Mouse (Mus musculus) small intestine, adult 2 months (tissue): ENCODE data around the gene Ap5z1.

ENCODE experiments used
- CTCF ChIP-seq: fragments of 200-500 bp; IDR thresholded peaks from 2 replicates; pipeline ENCODE4 v1.5.1; 2012; ENCODE audit warnings: low read depth, mild to moderate bottlenecking, control low read depth, inconsistent platforms, low read length, moderate library complexity, mixed read lengths; ENCODE audit not compliant: insufficient replicate concordance, insufficient read length; ENCODE audit errors: extremely low read depth
- POLR2A ChIP-seq: fragments of 200-500 bp; IDR thresholded peaks from 2 replicates; pipeline ENCODE4 v1.6.1; 2012; ENCODE audit warnings: low read depth, mild to moderate bottlenecking, control low read depth, inconsistent platforms, low read length, moderate library complexity

DNA sequence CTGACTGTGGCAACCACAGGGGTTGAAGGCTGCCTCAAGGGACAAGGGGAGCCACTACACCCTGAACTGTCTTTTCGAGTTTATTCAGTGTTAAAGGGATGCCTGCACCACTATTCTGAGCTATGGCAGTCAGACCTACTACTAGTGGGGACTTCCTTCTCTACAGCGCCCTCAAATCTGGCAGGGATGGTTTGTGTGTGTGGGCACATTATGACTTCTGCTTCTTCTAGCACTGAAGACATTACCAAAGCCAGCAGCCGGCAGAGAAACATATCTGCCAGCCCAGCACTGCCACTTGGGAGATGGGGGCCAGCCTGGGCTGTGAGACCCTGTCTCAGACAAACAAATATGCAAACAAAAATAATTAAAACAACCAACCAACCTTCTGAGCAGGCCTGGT, 40.4 kb downstream of the Ap5z1 start:
- TF ChIP-seq CTCF, result no peak
- TF ChIP-seq POLR2A, result no peak
